Mouse (Mus musculus): ENCODE data around the gene Gramd1a. TPM values are rescaled to one million over a fixed set of nuclear protein-coding genes. Genes with fewer than 3 reads are reported as not detected.

The Gramd1a gene
- total RNA-seq, 1 experiment from 2014 or later: 90.0 TPM

DNA sequence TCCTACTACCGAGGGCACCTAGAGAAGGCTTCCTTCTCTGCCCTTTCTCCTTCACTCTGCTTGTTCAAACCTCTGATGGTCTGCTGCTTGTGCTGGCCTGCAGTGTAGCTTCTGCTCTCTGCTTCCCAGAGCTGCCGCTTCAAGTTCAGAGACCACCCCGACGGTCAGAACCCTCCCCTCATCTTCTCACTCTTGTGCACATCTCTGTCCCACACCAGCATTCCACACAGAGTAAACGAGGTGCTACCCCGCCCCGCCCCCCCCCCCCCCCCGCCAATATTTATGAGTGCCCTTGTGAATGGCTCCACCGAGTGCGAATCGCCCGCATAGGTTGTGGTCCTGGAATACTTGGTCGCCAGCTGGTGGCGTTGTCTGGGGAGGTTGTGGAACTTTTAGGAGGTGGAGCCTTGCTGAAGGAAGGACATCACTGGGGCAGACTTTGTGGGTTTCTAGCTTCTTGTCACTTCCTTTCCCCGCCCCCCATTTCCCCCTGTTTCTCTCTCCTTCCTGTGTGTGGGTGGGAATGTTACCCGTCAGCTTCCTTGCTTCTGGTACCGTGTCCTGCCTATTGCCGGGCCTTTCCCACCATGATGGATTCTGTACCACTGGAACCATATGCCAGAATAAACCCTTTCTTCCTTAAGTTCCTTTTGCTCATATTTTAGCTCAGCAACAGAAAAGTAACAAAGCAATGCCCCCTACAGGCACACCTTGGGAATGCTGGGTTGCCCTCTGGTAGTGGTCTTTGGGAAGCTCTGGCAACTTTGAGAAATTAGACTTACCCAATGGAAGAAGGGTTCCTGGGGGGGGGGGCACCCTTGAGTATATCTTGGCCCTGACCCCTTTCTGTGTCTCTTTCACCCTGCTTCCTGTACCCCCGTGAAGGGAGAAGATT, 585 bp upstream of the Gramd1a start:
- peak; percentile 17 to 38 for ATAC-seq (replicated peaks in 1 of 2; ENCODE audit: insufficient read depth in 1 of 2, low FRiP score in 2 of 2, low TSS enrichment in 1 of 2, low read depth in 1 of 2, poor library complexity in 2 of 2, severe bottlenecking in 2 of 2)

- ATAC-seq (replicated peaks in 1 of 2; ENCODE audit: insufficient read depth in 1 of 2, low FRiP score in 2 of 2, low TSS enrichment in 1 of 2, low read depth in 1 of 2, poor library complexity in 2 of 2, severe bottlenecking in 2 of 2): no peak
These were observed 2.0 kb downstream of the Gramd1a start for GRCm38 (mm10) chr7:31153536-31154320.

GRCm38 (mm10) chr7:31151301-31152241, 4.1 kb downstream of the Gramd1a start:
- ATAC-seq (replicated peaks in 1 of 2; ENCODE audit: insufficient read depth in 1 of 2, low FRiP score in 2 of 2, low TSS enrichment in 1 of 2, low read depth in 1 of 2, poor library complexity in 2 of 2, severe bottlenecking in 2 of 2): peak; percentile 32 to 34

- ATAC-seq (replicated peaks in 1 of 2; ENCODE audit: insufficient read depth in 1 of 2, low FRiP score in 2 of 2, low TSS enrichment in 1 of 2, low read depth in 1 of 2, poor library complexity in 2 of 2, severe bottlenecking in 2 of 2): peak; percentile 15 to 33; a peak in 3 of 4 replicates
These were observed 5.0 kb downstream of the Gramd1a start for GRCm38 (mm10) chr7:31150566-31151300.

- no peak for ATAC-seq (replicated peaks in 1 of 2; ENCODE audit: insufficient read depth in 1 of 2, low FRiP score in 2 of 2, low TSS enrichment in 1 of 2, low read depth in 1 of 2, poor library complexity in 2 of 2, severe bottlenecking in 2 of 2)
These were observed 5.7 kb downstream of the Gramd1a start for GRCm38 (mm10) chr7:31149751-31150565.

DNA sequence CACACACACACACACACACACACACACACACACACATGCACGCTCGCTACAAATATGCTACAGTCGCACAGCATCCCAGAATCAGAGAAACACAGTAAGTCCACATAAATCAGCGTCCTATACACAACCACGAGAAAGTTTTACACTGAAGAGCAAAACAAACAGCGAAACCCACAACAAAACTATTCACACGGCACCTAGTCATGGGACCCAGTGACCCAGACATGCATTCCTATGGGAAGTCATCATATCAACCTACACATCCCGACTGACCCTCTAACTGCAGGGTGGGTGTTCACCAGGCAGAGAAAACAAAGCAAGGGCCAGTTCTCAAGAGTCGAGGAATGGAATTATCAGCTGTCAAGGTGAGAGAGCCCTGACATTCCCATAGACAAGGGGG, 6.4 kb downstream of the Gramd1a start:
- no peak for ATAC-seq (replicated peaks in 1 of 2; ENCODE audit: insufficient read depth in 1 of 2, low FRiP score in 2 of 2, low TSS enrichment in 1 of 2, low read depth in 1 of 2, poor library complexity in 2 of 2, severe bottlenecking in 2 of 2)

- ATAC-seq (replicated peaks in 1 of 2; ENCODE audit: insufficient read depth in 1 of 2, low FRiP score in 2 of 2, low TSS enrichment in 1 of 2, low read depth in 1 of 2, poor library complexity in 2 of 2, severe bottlenecking in 2 of 2): peak; percentile 64 to 79
These were observed 6.9 kb downstream of the Gramd1a start for GRCm38 (mm10) chr7:31148756-31149155.

DNA sequence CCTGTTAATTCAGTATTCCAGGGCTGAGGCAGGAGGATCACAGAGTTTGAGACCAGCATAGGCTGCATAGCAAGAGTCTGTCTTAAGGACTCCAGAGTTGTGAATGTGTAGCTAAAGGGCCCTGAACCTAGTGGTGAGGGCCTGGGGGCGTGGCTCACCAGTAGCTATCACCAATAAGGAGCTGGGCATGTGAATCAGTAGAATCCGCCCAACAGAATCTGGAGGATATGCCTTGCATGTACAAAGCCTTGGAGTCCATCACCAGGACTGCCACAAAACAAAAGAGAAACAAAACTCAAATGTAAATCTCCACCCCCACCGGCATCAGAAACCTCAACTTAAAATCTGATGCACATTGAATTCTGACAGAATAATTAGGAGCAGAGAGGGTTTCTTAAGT, 7.6 kb downstream of the Gramd1a start:
- no peak for ATAC-seq (replicated peaks in 1 of 2; ENCODE audit: insufficient read depth in 1 of 2, low FRiP score in 2 of 2, low TSS enrichment in 1 of 2, low read depth in 1 of 2, poor library complexity in 2 of 2, severe bottlenecking in 2 of 2)

GRCm38 (mm10) chr7:31145596-31146160, 10.0 kb downstream of the Gramd1a start:
- ATAC-seq (replicated peaks in 1 of 2; ENCODE audit: insufficient read depth in 1 of 2, low FRiP score in 2 of 2, low TSS enrichment in 1 of 2, low read depth in 1 of 2, poor library complexity in 2 of 2, severe bottlenecking in 2 of 2): no peak

DNA sequence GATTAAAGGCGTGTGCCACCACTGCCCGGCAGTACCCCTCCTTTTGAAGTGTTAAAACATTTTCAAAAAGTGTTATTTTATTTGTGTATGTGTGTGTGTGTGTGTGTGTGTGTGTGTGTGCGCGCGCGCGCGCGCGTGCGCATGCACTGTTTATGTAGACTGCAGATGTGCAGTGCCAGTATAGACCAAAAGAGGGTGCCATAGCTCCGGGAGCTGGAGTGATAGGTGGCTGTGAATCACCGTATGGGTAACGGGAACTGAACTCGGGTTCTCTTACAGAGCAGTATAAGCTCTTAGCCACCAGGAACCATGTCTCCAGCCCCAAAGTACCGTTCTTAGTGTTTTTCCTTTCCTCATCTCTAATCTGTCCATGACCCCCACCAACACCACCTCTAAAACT, 10.8 kb downstream of the Gramd1a start:
- ATAC-seq (replicated peaks in 1 of 2; ENCODE audit: insufficient read depth in 1 of 2, low FRiP score in 2 of 2, low TSS enrichment in 1 of 2, low read depth in 1 of 2, poor library complexity in 2 of 2, severe bottlenecking in 2 of 2): no peak

GRCm38 (mm10) chr7:31140941-31141340, 14.8 kb downstream of the Gramd1a start:
- ATAC-seq (replicated peaks in 1 of 2; ENCODE audit: insufficient read depth in 1 of 2, low FRiP score in 2 of 2, low TSS enrichment in 1 of 2, low read depth in 1 of 2, poor library complexity in 2 of 2, severe bottlenecking in 2 of 2): no peak

DNA sequence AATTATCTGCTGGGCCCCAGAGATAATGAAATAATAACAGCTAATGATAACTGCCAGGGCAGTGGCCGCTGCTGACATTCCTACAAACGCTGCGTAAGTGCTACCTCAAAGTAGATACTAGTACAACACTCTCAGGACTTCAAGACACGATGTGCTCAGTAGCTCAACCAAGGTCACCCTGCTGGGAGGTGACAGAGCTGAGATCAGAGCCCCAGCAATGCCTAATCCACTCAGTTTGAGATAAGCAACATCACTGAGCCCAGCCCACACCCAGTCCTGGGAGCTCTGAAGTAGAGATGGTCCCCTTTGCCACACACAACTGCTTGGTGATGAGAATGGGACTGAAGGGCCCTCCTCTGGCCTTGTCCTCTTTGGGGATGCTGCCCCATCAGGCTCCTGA, 15.4 kb downstream of the Gramd1a start:
- ATAC-seq (replicated peaks in 1 of 2; ENCODE audit: insufficient read depth in 1 of 2, low FRiP score in 2 of 2, low TSS enrichment in 1 of 2, low read depth in 1 of 2, poor library complexity in 2 of 2, severe bottlenecking in 2 of 2): no peak

- ATAC-seq (replicated peaks in 1 of 2; ENCODE audit: insufficient read depth in 1 of 2, low FRiP score in 2 of 2, low TSS enrichment in 1 of 2, low read depth in 1 of 2, poor library complexity in 2 of 2, severe bottlenecking in 2 of 2): peak; percentile 85 to 90
These were observed 15.9 kb downstream of the Gramd1a start for GRCm38 (mm10) chr7:31139765-31140164.

GRCm38 (mm10) chr7:31135717-31136116, 20.0 kb downstream of the Gramd1a start:
- ATAC-seq (replicated peaks in 1 of 2; ENCODE audit: insufficient read depth in 1 of 2, low FRiP score in 2 of 2, low TSS enrichment in 1 of 2, low read depth in 1 of 2, poor library complexity in 2 of 2, severe bottlenecking in 2 of 2): no peak

DNA sequence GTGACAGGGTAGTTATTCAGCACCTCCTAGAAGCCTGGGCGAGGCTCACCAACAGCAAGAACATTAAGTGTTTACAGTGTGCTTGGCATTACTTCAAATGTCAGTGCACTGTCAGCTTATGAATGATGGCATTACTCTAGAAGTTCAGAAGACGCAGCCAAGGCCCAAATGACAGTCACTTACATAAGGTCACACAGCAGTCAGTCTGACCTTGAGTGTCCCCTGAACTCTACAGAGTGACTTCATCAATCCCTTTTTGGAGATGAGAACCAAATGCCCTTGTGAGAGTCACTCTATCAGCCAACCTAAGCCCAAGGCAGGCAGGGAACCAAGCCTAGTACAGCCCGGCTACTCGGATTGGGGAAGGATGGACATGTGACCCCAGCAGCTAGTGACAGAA, 23.8 kb downstream of the Gramd1a start:
- no peak for ATAC-seq (replicated peaks in 1 of 2; ENCODE audit: insufficient read depth in 1 of 2, low FRiP score in 2 of 2, low TSS enrichment in 1 of 2, low read depth in 1 of 2, poor library complexity in 2 of 2, severe bottlenecking in 2 of 2)

DNA sequence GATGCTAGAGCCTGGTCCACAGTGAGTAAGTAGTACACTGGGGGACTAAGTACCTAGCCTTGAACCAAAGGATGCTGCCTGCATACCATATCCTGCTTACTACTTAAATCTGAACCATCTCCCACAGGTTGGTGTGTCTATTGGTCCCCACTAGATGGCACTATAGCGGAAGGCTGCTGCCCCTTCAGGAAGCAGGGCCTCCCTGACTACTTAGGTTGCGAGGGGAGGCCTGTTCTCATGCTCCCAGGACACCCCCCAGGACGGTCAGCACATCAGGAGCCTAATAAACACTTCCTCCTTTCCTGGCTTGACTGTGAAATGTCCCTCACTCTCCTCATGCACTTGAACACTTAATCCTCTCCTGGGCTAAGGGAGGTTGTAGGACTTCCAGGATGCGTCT, 24.9 kb downstream of the Gramd1a start:
- peak; percentile 68 to 84 for ATAC-seq (replicated peaks in 1 of 2; ENCODE audit: insufficient read depth in 1 of 2, low FRiP score in 2 of 2, low TSS enrichment in 1 of 2, low read depth in 1 of 2, poor library complexity in 2 of 2, severe bottlenecking in 2 of 2)
